Mouse (Mus musculus) lung, postnatal 0 days (tissue): ENCODE data around the gene Serpinb5. TPM values are rescaled to one million over a fixed set of nuclear protein-coding genes. Genes with fewer than 3 reads are reported as not detected.

Experiments
- ATAC-seq: fragments of 200-750 bp; cut with Nextera tagmentation; 2 replicates; pipeline ENCODE4 v1.8.0; 2017; ENCODE audit warnings: moderate library complexity
- DNase-seq: peaks from one replicate; pipeline ENCODE4 v3.0.0-alpha.2; 2016; ENCODE audit warnings: low spot score
- H3K27ac ChIP-seq: fragments of 300-500 bp; sonication (generic); 2 replicates; pipeline ENCODE4 v1.5.1; 2014; ENCODE audit warnings: antibody characterized with exemption, mild to moderate bottlenecking, low read length, mixed read lengths
- H3K27me3 ChIP-seq: fragments of 300-500 bp; sonication (generic); replicated peaks from 2 replicates; pipeline ENCODE4 v1.6.1; 2014; ENCODE audit warnings: low read length, mixed read lengths; ENCODE audit not compliant: insufficient read depth
- H3K36me3 ChIP-seq: fragments of 300-500 bp; sonication (generic); 2 replicates; pipeline ENCODE4 v1.6.1; 2014; ENCODE audit warnings: low read length, mixed read lengths; ENCODE audit not compliant: insufficient read depth
- H3K4me1 ChIP-seq: fragments of 300-500 bp; sonication (generic); 2 replicates; pipeline ENCODE4 v1.6.1; 2014; ENCODE audit warnings: antibody characterized with exemption, low read depth, low read length, mixed read lengths; ENCODE audit not compliant: insufficient read depth
- H3K4me2 ChIP-seq: fragments of 300-500 bp; sonication (generic); replicated peaks from 2 replicates; pipeline ENCODE4 v1.6.1; 2014; ENCODE audit warnings: low read depth, mild to moderate bottlenecking, low read length, moderate library complexity, mixed read lengths
- H3K4me3 ChIP-seq: fragments of 300-500 bp; sonication (generic); 2 replicates; pipeline ENCODE4 v1.5.1; 2014; ENCODE audit warnings: low read depth, low read length
- H3K9ac ChIP-seq: fragments of 300-500 bp; sonication (generic); replicated peaks from 2 replicates; pipeline ENCODE4 v1.6.1; 2014; ENCODE audit warnings: low read depth, mild to moderate bottlenecking
- H3K9me3 ChIP-seq: fragments of 300-500 bp; sonication (generic); 2 replicates; pipeline ENCODE4 v1.6.1; 2016; ENCODE audit warnings: low read length, mixed read lengths
- CTCF ChIP-seq: IDR thresholded peaks from 2 replicates; pipeline ENCODE4 v1.5.1; 2016; ENCODE audit warnings: antibody characterized with exemption, mild to moderate bottlenecking
- EP300 ChIP-seq: IDR thresholded peaks from 2 replicates; pipeline ENCODE4 v1.6.1; 2016; ENCODE audit warnings: antibody characterized with exemption, mild to moderate bottlenecking, control low read depth
- WGBS: fragments of 180-500 bp; shearing (Covaris S2); extraction: QIAGEN DNeasy Blood & Tissue Kit; methylation state at CpG from one replicate; pipeline ENCODE4 v1.1.7; 2014; 5-methylcytosine and 5-hydroxymethylcytosine counted together
- polyA plus RNA-seq: library from polyadenylated mRNA; unstranded; fragments of >200 nt; fragmentation: Nextera tagmentation; extraction: Ambion mirVana; gene quantifications from 2 replicates; pipeline ENCODE4 v1.2.1, GENCODE M21; 2015

The Serpinb5 gene
- polyA plus RNA-seq, 1 experiment from 2014 or later, result 0.18 TPM

DNA sequence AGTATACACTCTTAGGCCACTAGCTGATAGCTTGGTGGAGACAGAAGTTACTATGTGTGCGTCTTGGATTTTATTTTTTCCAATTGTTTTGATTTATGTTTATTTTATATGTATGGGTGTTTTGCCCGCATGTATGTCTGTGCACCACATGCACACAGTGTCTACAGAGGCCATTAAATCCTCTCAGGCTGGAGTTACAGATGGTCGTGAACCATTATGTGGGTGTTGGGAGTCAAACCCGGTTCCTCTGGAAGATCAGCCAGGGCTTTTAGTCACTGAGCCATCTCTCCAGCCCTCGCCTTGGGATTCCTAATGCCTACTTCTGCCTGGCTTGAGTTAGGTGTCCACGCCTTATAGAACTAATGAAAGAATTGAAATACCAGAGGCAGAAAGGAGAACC, 4.6 kb downstream of the Serpinb5 start:
- 81% methylated on average over 6 of the region's 6 CpGs for WGBS
- DNase-seq (no peak), ATAC-seq (no peak)
- H3K4me2 ChIP-seq, result no peak overlapping the region
- H3K27ac ChIP-seq, result no peak overlapping the region
- no peak overlapping the region for H3K4me3 ChIP-seq
- no peak for TF ChIP-seq EP300
- no peak for TF ChIP-seq CTCF
- H3K36me3 ChIP-seq, result no peaks in the 10 kb centered on the region
- no peaks in the 10 kb centered on the region for H3K27me3 ChIP-seq
- no peaks in the 10 kb centered on the region for H3K4me1 ChIP-seq
- no peaks in the 10 kb centered on the region for H3K9me3 ChIP-seq
- H3K9ac ChIP-seq, result no peak overlapping the region

DNA sequence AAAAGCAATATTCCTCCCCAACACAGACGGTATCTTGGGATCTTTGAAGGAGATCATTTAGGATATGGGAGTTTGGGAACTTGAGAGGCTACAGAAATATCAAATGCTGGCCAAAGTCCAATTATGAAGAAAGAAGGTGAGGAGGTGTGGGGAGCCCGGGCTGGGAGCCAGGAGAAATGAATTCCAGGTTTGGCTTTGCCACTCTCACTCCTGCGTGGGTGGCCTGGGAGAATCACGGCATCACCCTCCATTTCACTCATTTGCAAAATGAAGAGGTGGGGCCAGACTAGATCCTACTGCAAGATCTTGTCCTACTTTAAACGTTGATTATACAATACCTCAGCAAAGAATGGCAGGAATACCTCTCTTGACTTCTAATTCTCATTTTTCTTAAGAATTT, 5.1 kb downstream of the Serpinb5 start:
- no peak overlapping the region for H3K27ac ChIP-seq
- WGBS, result 47% methylated on average over 5 of the region's 5 CpGs
- no peaks in the 10 kb centered on the region for H3K4me1 ChIP-seq
- H3K27me3 ChIP-seq, result no peaks in the 10 kb centered on the region
- H3K9ac ChIP-seq, result no peak overlapping the region
- H3K4me3 ChIP-seq, result no peak overlapping the region
- no peaks in the 10 kb centered on the region for H3K36me3 ChIP-seq
- no peak for ATAC-seq
- no peaks in the 10 kb centered on the region for H3K9me3 ChIP-seq
- H3K4me2 ChIP-seq, result no peak overlapping the region
- no peak for TF ChIP-seq EP300
- TF ChIP-seq CTCF, result no peak
- DNase-seq, result peak; percentile 9

DNA sequence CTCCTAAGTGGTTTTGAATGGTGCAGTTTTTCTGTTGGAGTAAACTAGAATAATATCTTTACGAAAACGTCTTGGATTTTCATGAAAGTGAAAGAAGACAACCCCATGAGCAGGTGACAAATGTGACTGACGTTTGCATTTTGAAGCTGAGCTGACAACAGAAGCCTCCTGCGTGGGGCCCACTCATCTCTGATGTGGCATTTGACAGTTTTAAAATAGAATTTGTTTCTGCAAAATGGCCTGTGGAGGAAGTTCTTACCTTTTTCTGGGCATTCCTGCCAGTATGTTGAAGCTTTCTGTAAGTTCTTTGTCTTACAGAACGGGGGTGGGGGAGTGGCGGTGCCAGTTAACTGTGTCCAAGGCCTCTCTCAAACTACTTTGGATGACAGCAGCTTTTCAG, 5.8 kb downstream of the Serpinb5 start:
- Histone ChIP-seq H3K4me3 (no peak overlapping the region), H3K4me2 (no peak overlapping the region), H3K27ac (no peak overlapping the region), H3K27me3 (no peaks in the 10 kb centered on the region), H3K4me1 (no peaks in the 10 kb centered on the region), H3K9me3 (no peaks in the 10 kb centered on the region), H3K36me3 (no peaks in the 10 kb centered on the region), H3K9ac (no peak overlapping the region)
- DNase-seq (no peak), ATAC-seq (no peak)
- TF ChIP-seq EP300 (no peak), CTCF (no peak)
- 69% methylated on average over 6 of the region's 6 CpGs for WGBS

DNA sequence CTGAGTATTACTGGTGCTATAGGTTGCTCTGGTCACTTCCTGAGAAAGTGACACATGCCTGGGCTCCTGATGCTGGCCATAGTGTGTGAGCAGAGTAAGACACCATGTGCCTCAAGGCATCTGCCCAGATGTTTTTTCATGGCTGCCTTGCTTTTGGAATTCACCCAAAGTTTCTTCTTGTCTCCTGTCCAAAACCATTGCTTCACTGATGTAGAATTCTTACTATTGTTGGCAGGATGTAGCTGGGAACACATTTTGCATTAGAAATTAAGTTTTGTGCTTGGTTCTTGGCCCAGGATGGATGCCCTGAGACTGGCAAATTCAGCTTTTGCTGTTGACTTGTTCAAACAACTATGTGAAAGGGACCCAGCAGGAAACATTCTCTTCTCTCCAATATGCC, 9.0 kb downstream of the Serpinb5 start:
- H3K4me3 ChIP-seq, result no peak overlapping the region
- no peaks in the 10 kb centered on the region for H3K36me3 ChIP-seq
- H3K27ac ChIP-seq, result no peak overlapping the region
- no peak for ATAC-seq
- H3K4me1 ChIP-seq, result no peaks in the 10 kb centered on the region
- DNase-seq, result no peak
- no peaks in the 10 kb centered on the region for H3K9me3 ChIP-seq
- H3K4me2 ChIP-seq, result no peak overlapping the region
- H3K27me3 ChIP-seq, result no peaks in the 10 kb centered on the region
- H3K9ac ChIP-seq, result no peak overlapping the region
- TF ChIP-seq CTCF, result no peak

DNA sequence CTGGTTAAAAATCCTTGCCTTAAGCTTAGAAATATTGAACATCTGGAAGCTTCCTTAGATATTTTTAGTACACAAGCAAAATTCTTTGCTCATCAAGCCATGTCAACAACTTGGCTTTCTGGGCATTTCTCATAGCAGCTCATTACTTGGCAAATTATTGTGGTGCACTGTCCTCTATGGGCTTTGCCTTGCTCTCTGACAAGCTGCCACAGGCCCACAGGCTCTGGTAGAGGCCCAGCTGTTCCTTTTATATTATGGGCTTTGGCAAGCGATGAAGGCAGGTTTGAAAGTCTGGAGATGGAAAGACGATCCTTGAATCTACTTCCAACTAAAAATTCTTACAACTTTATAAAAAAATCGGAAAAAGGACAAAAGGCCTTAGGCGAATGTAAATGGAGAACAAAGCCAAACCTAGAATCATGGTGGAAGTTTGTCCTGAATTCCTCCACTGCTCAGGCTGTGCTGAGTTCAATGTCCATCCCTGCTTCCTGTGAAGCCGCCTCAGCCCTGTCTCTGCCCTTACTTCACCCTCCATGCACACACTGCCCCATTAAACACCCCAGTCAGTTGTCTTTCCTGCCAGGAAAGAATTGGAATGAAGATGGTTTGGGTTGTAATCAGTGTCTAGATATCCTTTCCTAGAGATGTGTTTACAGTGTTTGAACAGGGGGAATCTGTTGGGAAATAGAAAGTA, 14.4 kb downstream of the Serpinb5 start:
- 0 out of 2 replicates have a peak overlapping the region, but pooled peaks have one; percentile 51 for H3K27ac ChIP-seq
- peak; percentile 53 for ATAC-seq

DNA sequence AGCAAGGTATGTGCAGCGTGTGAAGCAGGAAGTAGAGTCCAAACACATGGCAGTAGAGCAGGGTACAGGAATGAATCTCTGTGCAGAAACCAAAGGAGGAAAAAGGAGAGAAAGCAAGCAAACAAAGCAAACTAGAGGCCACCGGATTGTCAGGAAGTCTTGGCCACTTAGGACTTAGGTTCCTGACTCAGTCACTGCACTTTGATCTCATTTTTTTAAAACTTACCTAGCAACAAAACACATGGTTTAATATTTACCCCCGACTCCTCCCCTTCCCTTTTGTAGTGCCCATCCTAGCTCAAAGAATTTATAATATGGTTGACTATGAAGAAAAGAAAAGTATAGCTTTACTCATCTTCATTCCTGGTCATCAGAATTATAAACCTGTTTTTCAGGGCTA, 15.2 kb downstream of the Serpinb5 start:
- TF ChIP-seq CTCF (no peak), EP300 (no peak)
- H3K27ac ChIP-seq, result no peak overlapping the region
- H3K4me2 ChIP-seq, result no peak overlapping the region
- WGBS, result 43% methylated on average over 3 of the region's 3 CpGs
- no peaks in the 10 kb centered on the region for H3K27me3 ChIP-seq
- peak; percentile 9 for DNase-seq
- no peaks in the 10 kb centered on the region for H3K9me3 ChIP-seq
- no peak overlapping the region for H3K4me3 ChIP-seq
- no peak for ATAC-seq
- H3K9ac ChIP-seq, result no peak overlapping the region
- H3K36me3 ChIP-seq, result no peaks in the 10 kb centered on the region
- no peaks in the 10 kb centered on the region for H3K4me1 ChIP-seq

More for the DNA sequence above, 14.4 kb downstream of the Serpinb5 start:
- no peaks in the 10 kb centered on the region for H3K36me3 ChIP-seq
- H3K4me1 ChIP-seq, result no peaks in the 10 kb centered on the region
- no peaks in the 10 kb centered on the region for H3K27me3 ChIP-seq
- DNase-seq, result peak; percentile 14
- no peak overlapping the region for H3K4me2 ChIP-seq
- no peak for TF ChIP-seq EP300
- no peak for TF ChIP-seq CTCF
- H3K9me3 ChIP-seq, result no peaks in the 10 kb centered on the region
- 68% methylated on average over 5 of the region's 5 CpGs for WGBS
- H3K9ac ChIP-seq, result no peak overlapping the region
- H3K4me3 ChIP-seq, result no peak overlapping the region

DNA sequence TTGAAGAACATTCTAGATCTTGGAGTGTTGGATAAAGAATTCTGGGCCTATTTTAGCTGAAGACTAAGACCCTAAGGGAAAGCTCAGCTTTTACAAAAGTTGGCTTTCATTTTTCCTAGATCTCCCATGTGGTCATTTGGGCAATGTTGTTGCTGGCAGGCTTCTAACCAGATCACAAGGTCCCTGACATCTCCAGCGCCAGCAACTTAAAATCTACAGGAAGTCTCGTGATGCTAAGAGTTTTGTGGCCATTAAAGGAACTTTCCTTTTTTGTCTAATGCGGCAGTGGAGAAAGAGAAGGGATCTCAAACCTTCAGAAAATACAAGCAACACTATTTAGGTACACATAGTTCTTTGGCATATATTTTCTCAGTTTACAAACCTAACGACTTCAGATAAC, 21.8 kb downstream of the Serpinb5 start:
- Histone ChIP-seq H3K27me3 (no peaks in the 10 kb centered on the region), H3K4me2 (no peak overlapping the region), H3K36me3 (no peaks in the 10 kb centered on the region), H3K27ac (no peak overlapping the region), H3K9me3 (no peaks in the 10 kb centered on the region), H3K4me1 (no peaks in the 10 kb centered on the region), H3K4me3 (no peak overlapping the region), H3K9ac (no peak overlapping the region)
- 62% methylated on average over 4 of the region's 4 CpGs for WGBS
- no peak for TF ChIP-seq CTCF
- TF ChIP-seq EP300, result no peak
- ATAC-seq (no peak), DNase-seq (no peak)
